Mouse (Mus musculus): Measurements from ENCODE around the gene Tmc8.
"Not testable (repeated sequence)": the region's sequence is repeated elsewhere in the genome, so short reads cannot be mapped to it uniquely, and the experiment has no call there.

Gene Tmc8

GRCm38 (mm10) chr11:117825333-117826101 is 43.6 kb downstream of the Tmc8 start, which contains the start of the genes Afmid and Tk1:
TSS of gene Afmid (plus strand) at chr11:117825924.
TSS of gene Tk1 (minus strand) at chr11:117826092.
- DNase-seq (ENCODE audit: low read depth, low spot score): no peak

- DNase-seq (ENCODE audit: low read depth, low spot score): no peak
Measured at GRCm38 (mm10) chr11:117826164-117826563, 44.3 kb downstream of the Tmc8 start.

GRCm38 (mm10) chr11:117826916-117827315 is 45.0 kb downstream of the Tmc8 start:
- no peak for DNase-seq (ENCODE audit: low read depth, low spot score)

- DNase-seq (ENCODE audit: low read depth, low spot score): no peak
Measured at GRCm38 (mm10) chr11:117827386-117827785, 45.5 kb downstream of the Tmc8 start.

- no peak for DNase-seq (ENCODE audit: low read depth, low spot score)
Measured at GRCm38 (mm10) chr11:117828149-117828887, 46.4 kb downstream of the Tmc8 start.

- DNase-seq (ENCODE audit: low read depth, low spot score): no peak
Measured at GRCm38 (mm10) chr11:117828888-117829604, 47.2 kb downstream of the Tmc8 start.

- no peak for DNase-seq (ENCODE audit: low read depth, low spot score)
Measured at GRCm38 (mm10) chr11:117829671-117830215, 47.9 kb downstream of the Tmc8 start.

- DNase-seq (ENCODE audit: low read depth, low spot score): no peak
Measured at GRCm38 (mm10) chr11:117830401-117830800, 48.5 kb downstream of the Tmc8 start.

GRCm38 (mm10) chr11:117832086-117832969 is 50.5 kb downstream of the Tmc8 start:
- no peak for DNase-seq (ENCODE audit: low read depth, low spot score)

- DNase-seq (ENCODE audit: low read depth, low spot score): not testable (repeated sequence)
Measured at GRCm38 (mm10) chr11:117833509-117833908, 51.6 kb downstream of the Tmc8 start.

- DNase-seq (ENCODE audit: low read depth, low spot score): no peak
Measured at GRCm38 (mm10) chr11:117834086-117834485, 52.2 kb downstream of the Tmc8 start.

GRCm38 (mm10) chr11:117836306-117836705 is 54.4 kb downstream of the Tmc8 start:
- DNase-seq (ENCODE audit: low read depth, low spot score): no peak

- no peak for DNase-seq (ENCODE audit: low read depth, low spot score)
Measured at GRCm38 (mm10) chr11:117838572-117838971, 56.7 kb downstream of the Tmc8 start.

- no peak for DNase-seq (ENCODE audit: low read depth, low spot score)
Measured at GRCm38 (mm10) chr11:117839021-117839420, 57.1 kb downstream of the Tmc8 start.

- no peak for DNase-seq (ENCODE audit: low read depth, low spot score)
Measured at GRCm38 (mm10) chr11:117840910-117841309, 59.0 kb downstream of the Tmc8 start.

All from retina, adult 2 months (tissue).